Mouse (Mus musculus) limb, embryonic 14.5 days (tissue): ENCODE results near the gene Rplp1. TPM values are rescaled to one million over a fixed set of nuclear protein-coding genes. Genes with fewer than 3 reads are reported as not detected.

Source experiments
- ATAC-seq: fragments of 200-750 bp; cut with Nextera tagmentation; 2 replicates; pipeline ENCODE4 v1.8.0; 2017; ENCODE audit warnings: low read depth, moderate number of reproducible peaks, moderate TSS enrichment; ENCODE audit not compliant: low FRiP score
- DNase-seq: peaks from one replicate; pipeline ENCODE4 v3.0.0-alpha.2; 2015; ENCODE audit warnings: low spot score
- H3K27ac ChIP-seq: fragments of 300-500 bp; sonication (generic); replicated peaks from 2 replicates; pipeline ENCODE4 v1.5.1; 2014; ENCODE audit warnings: low read depth, mild to moderate bottlenecking, low read length, moderate library complexity, mixed read lengths
- H3K27me3 ChIP-seq: fragments of 300-500 bp; sonication (generic); 2 replicates; pipeline ENCODE4 v1.6.1; 2014; ENCODE audit warnings: low read length, mixed read lengths; ENCODE audit not compliant: control insufficient read depth, insufficient read depth
- H3K36me3 ChIP-seq: fragments of 300-500 bp; sonication (generic); 2 replicates; pipeline ENCODE4 v1.6.1; 2014; ENCODE audit warnings: mild to moderate bottlenecking, low read length, moderate library complexity, mixed read lengths; ENCODE audit not compliant: control insufficient read depth, insufficient read depth
- H3K4me1 ChIP-seq: fragments of 300-500 bp; sonication (generic); 2 replicates; pipeline ENCODE4 v1.6.1; 2014; ENCODE audit warnings: antibody characterized with exemption, low read length, mixed read lengths; ENCODE audit not compliant: control insufficient read depth, insufficient read depth
- H3K4me2 ChIP-seq: fragments of 300-500 bp; sonication (generic); replicated peaks from 2 replicates; pipeline ENCODE4 v1.6.1; 2014; ENCODE audit warnings: low read depth, mild to moderate bottlenecking, low read length, moderate library complexity; ENCODE audit not compliant: severe bottlenecking
- H3K4me3 ChIP-seq: fragments of 300-500 bp; sonication (generic); replicated peaks from 2 replicates; pipeline ENCODE4 v1.5.1; 2014; ENCODE audit warnings: low read length
- H3K9ac ChIP-seq: fragments of 300-500 bp; sonication (generic); 2 replicates; pipeline ENCODE4 v1.6.1; 2014; ENCODE audit warnings: mild to moderate bottlenecking, low read depth, low read length, moderate library complexity; ENCODE audit not compliant: severe bottlenecking
- H3K9me3 ChIP-seq: fragments of 300-500 bp; sonication (generic); 2 replicates; pipeline ENCODE4 v1.6.1; 2016; ENCODE audit warnings: low read length; ENCODE audit not compliant: control insufficient read depth
- POLR2A ChIP-seq: fragments of 200-500 bp; IDR thresholded peaks from 2 replicates; pipeline ENCODE4 v1.8.0; 2012; ENCODE audit warnings: inconsistent platforms, mild to moderate bottlenecking, moderate library complexity, borderline replicate concordance; ENCODE audit not compliant: insufficient read depth, insufficient read length; ENCODE audit errors: extremely low read depth
- WGBS: fragments of 180-500 bp; shearing (Covaris S2); extraction: QIAGEN DNeasy Blood & Tissue Kit; methylation state at CpG from one replicate; pipeline ENCODE4 v1.1.7; 2014; 5-methylcytosine and 5-hydroxymethylcytosine counted together
- polyA plus RNA-seq, 2 experiments: library from polyadenylated mRNA; depleted of rRNA in 1 of 2; stranded (reverse) in 1 of 2; unstranded in 1 of 2; fragments of >200 nt; fragmentation: Nextera tagmentation in 1 of 2; extraction: Ambion mirVana in 1 of 2; gene quantifications; 2 replicates each; pipeline versions ENCODE4 v1.2.1 to v1.2.3; 2012 to 2014

Gene Rplp1
- polyA plus RNA-seq, 2 experiments: 2,018 to 9,963 TPM

DNA sequence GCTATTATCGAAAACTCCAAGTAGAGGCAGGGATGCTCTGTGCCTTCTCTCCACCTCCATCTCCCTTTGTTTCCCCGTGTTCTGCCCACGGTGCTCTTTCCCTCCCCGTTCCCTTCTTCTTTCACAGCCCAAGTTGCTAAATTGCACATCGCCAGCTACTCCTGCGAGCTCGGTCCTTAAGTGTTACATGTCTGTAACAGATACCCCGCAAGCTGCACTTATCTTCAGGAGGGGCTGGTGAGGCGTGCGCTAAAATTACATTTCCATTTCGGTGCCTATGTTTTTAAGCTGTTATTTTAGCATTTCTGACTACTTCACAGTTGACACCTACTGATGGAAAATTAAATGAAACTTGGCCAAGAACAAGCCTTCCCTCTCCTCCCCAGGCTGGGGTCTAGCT lies 46.7 kb downstream of the Rplp1 start:
- Histone ChIP-seq H3K4me2 (no peak overlapping the region), H3K36me3 (no peaks in the 10 kb centered on the region), H3K27ac (no peak overlapping the region), H3K9me3 (no peaks in the 10 kb centered on the region), H3K27me3 (no peaks in the 10 kb centered on the region), H3K4me3 (no peak overlapping the region), H3K4me1 (peaks cover 7% of the 10 kb centered on the region), H3K9ac (no peak overlapping the region)
- TF ChIP-seq POLR2A: no peak
- WGBS: 67% methylated on average over 11 of the region's 11 CpGs
- no peak for DNase-seq
- ATAC-seq: no peak

Other genes starting within 250 kb of the Rplp1 start
- 66.8 and 88.9 TPM in 2 replicates for gene Kif23, start 32.2 kb upstream of the Rplp1 start, polyA plus RNA-seq (2012; rRNA removed)
- gene Kif23, start 32.2 kb upstream of the Rplp1 start, polyA plus RNA-seq (2014; fragmentation: Nextera tagmentation; extraction: Ambion mirVana): 94.4 and 98.8 TPM in 2 replicates
- 5.2 and 6.2 TPM in 2 replicates for gene Paqr5, start 112.3 kb upstream of the Rplp1 start, polyA plus RNA-seq (2012; rRNA removed)
- 10.4 and 12.4 TPM in 2 replicates for gene Paqr5, start 112.3 kb upstream of the Rplp1 start, polyA plus RNA-seq (2014; fragmentation: Nextera tagmentation; extraction: Ambion mirVana)
- 16.5 and 17.9 TPM in 2 replicates for gene Glce, start 208.1 kb upstream of the Rplp1 start, polyA plus RNA-seq (2012; rRNA removed)
- gene Glce, start 208.1 kb upstream of the Rplp1 start, polyA plus RNA-seq (2014; fragmentation: Nextera tagmentation; extraction: Ambion mirVana): 31.9 and 36.9 TPM in 2 replicates